9 mouse cellular contexts compared by ENCODE assay signal in the genomic region with DNA sequence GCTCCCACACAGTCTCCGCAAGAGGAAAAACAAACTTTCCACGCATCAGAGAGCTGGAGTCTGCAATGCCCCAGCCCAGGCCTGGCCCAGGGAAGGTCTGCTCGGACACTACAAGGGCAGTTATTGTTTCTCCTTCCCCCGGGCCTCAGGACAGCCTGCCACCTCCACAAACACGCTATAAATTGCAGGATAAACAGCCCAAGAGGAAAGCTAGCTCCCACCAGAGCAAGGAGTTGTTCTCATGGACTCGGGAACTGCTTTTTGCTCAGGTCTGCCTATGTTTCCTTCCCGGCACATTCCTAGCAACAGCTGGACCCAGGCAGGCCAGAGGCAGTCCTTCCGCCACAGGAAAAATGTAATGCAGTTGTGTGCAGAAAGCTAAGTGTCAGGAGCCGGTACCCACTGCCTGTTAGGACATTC. TPM values are rescaled to one million over a fixed set of nuclear protein-coding genes. Genes with fewer than 3 reads are reported as not detected.
A peak's percentile ranks its signal among the peaks of the same experiment; 100 is the strongest.
DNase-seq lines count a peak whose midpoint lies in the region; ATAC-seq lines count a peak whose summit lies in the region.
"Had no signal": no experiment of that assay in that cellular context is flagged by ENCODE, and none has a peak within 500 bp of the region (broad histone marks: within the 10 kb centered on the region; RNA-seq: fewer than 3 reads in every experiment).

No protein-coding gene starts in this region.

- no peak overlapping the region for H3K4me2 ChIP-seq in forebrain, embryonic 11.5 days (ENCODE audit: low read depth, low read length, severe bottlenecking)
- H3K4me2 ChIP-seq in lung, embryonic 15.5 days, result no peak overlapping the region
- peak overlapping the region; percentile 12; the same call in 1 of the 2 replicates for H3K4me2 ChIP-seq in kidney, embryonic 15.5 days
- H3K4me2 ChIP-seq in stomach, embryonic 14.5 days (replicated peaks; ENCODE audit: low read depth, low read length), result no peak overlapping the region

- H3K27me3 ChIP-seq in forebrain, embryonic 10.5 days (ENCODE audit: poor library complexity, severe bottlenecking), result 0 out of 2 replicates have a peak, but pooled peaks cover 8% of the 10 kb centered on the region
- H3K27me3 ChIP-seq in forebrain, embryonic 11.5 days (ENCODE audit: control insufficient read depth, insufficient read depth, low read length), result no peaks in the 10 kb centered on the region
- no peaks in the 10 kb centered on the region for H3K27me3 ChIP-seq in lung, embryonic 15.5 days
- peaks cover 3% of the 10 kb centered on the region; the same call in 1 of the 2 replicates for H3K27me3 ChIP-seq in kidney, embryonic 15.5 days
- no peaks in the 10 kb centered on the region for H3K27me3 ChIP-seq in stomach, embryonic 14.5 days (ENCODE audit: control insufficient read depth, insufficient read depth, low read length)

- DNase-seq in forebrain, embryonic 10.5 days (ENCODE audit: extremely low spot score, low spot score), result no peak
- DNase-seq in forebrain, embryonic 11.5 days (ENCODE audit: low spot score), result no peak
- no peak for DNase-seq in lung, postnatal 14 days
- no peak for DNase-seq in retina, postnatal 1 day
- DNase-seq in spleen, postnatal 4 days (ENCODE audit: low spot score in 2 of 2), result no peak
- DNase-seq: adrenal gland, postnatal 36 days had no signal

- H3K27ac ChIP-seq in forebrain, embryonic 10.5 days, result peak overlapping the region; percentile 62
- no peak overlapping the region for H3K27ac ChIP-seq in forebrain, embryonic 11.5 days (ENCODE audit: low read depth, low read length)
- H3K27ac ChIP-seq in lung, embryonic 15.5 days, result 0 out of 2 replicates have a peak overlapping the region, but pooled peaks have one; percentile 1
- H3K27ac ChIP-seq in kidney, embryonic 15.5 days, result peak overlapping the region; percentile 92
- H3K27ac ChIP-seq in stomach, embryonic 14.5 days (ENCODE audit: low read length), result peak overlapping the region; percentile 55; the same call in 1 of the 2 replicates

- peaks cover 45% of the 10 kb centered on the region for H3K4me1 ChIP-seq in forebrain, embryonic 10.5 days
- no peaks in the 10 kb centered on the region; the same call in 1 of the 2 replicates for H3K4me1 ChIP-seq in forebrain, embryonic 11.5 days (replicated peaks; ENCODE audit: control insufficient read depth, insufficient read depth, low read length)
- peaks cover 32% of the 10 kb centered on the region for H3K4me1 ChIP-seq in lung, embryonic 15.5 days
- H3K4me1 ChIP-seq in kidney, embryonic 15.5 days, result peaks cover 58% of the 10 kb centered on the region
- peaks cover 20% of the 10 kb centered on the region for H3K4me1 ChIP-seq in stomach, embryonic 14.5 days (ENCODE audit: control insufficient read depth, insufficient read depth, low read length)

- WGBS in forebrain, embryonic 10.5 days, result 65% methylated on average over 9 of the region's 9 CpGs
- WGBS in forebrain, embryonic 11.5 days, result 81% methylated on average over 9 of the region's 9 CpGs
- 52% methylated on average over 9 of the region's 9 CpGs for WGBS in lung, embryonic 15.5 days
- 19% methylated on average over 9 of the region's 9 CpGs for WGBS in kidney, embryonic 15.5 days
- 57% methylated on average over 9 of the region's 9 CpGs for WGBS in stomach, embryonic 14.5 days

- H3K36me3 ChIP-seq in forebrain, embryonic 10.5 days (replicated peaks), result no peaks in the 10 kb centered on the region
- H3K36me3 ChIP-seq in forebrain, embryonic 11.5 days (ENCODE audit: control insufficient read depth, insufficient read depth, low read length), result no peaks in the 10 kb centered on the region
- no peaks in the 10 kb centered on the region for H3K36me3 ChIP-seq in lung, embryonic 15.5 days
- H3K36me3 ChIP-seq in kidney, embryonic 15.5 days, result peaks cover 4% of the 10 kb centered on the region; the same call in 1 of the 2 replicates
- H3K36me3 ChIP-seq in stomach, embryonic 14.5 days (ENCODE audit: control insufficient read depth, insufficient read depth, low read length), result no peaks in the 10 kb centered on the region

- no peak for ATAC-seq in forebrain, embryonic 11.5 days (replicated peaks; ENCODE audit: low FRiP score)
- ATAC-seq in lung, embryonic 15.5 days (ENCODE audit: borderline replicate concordance, extremely low read depth, low FRiP score, low TSS enrichment), result no peak
- ATAC-seq in kidney, embryonic 15.5 days (replicated peaks; ENCODE audit: low FRiP score), result peak; percentile 87
- ATAC-seq in stomach, embryonic 14.5 days (ENCODE audit: insufficient number of reproducible peaks, insufficient read depth, low FRiP score, low read depth), result no peak

- no peak overlapping the region for H3K9ac ChIP-seq in forebrain, embryonic 11.5 days (ENCODE audit: low read length)
- H3K9ac ChIP-seq in lung, embryonic 15.5 days, result no peak overlapping the region
- H3K9ac ChIP-seq in kidney, embryonic 15.5 days, result no peak overlapping the region
- H3K9ac ChIP-seq in stomach, embryonic 14.5 days (replicated peaks; ENCODE audit: low read depth, low read length), result no peak overlapping the region

- no peaks in the 10 kb centered on the region for H3K9me3 ChIP-seq in forebrain, embryonic 10.5 days
- no peaks in the 10 kb centered on the region for H3K9me3 ChIP-seq in forebrain, embryonic 11.5 days (ENCODE audit: control insufficient read depth, low read length)
- H3K9me3 ChIP-seq in lung, embryonic 15.5 days, result no peaks in the 10 kb centered on the region
- no peaks in the 10 kb centered on the region for H3K9me3 ChIP-seq in kidney, embryonic 15.5 days (replicated peaks)
- H3K9me3 ChIP-seq in stomach, embryonic 14.5 days (ENCODE audit: control insufficient read depth, low read depth, low read length), result no peaks in the 10 kb centered on the region

- no peak overlapping the region for H3K4me3 ChIP-seq in forebrain, embryonic 10.5 days
- no peak overlapping the region for H3K4me3 ChIP-seq in forebrain, embryonic 11.5 days (ENCODE audit: low read depth, low read length)
- no peak overlapping the region for H3K4me3 ChIP-seq in lung, embryonic 15.5 days
- no peak overlapping the region for H3K4me3 ChIP-seq in kidney, embryonic 15.5 days (replicated peaks)
- no peak overlapping the region for H3K4me3 ChIP-seq in stomach, embryonic 14.5 days (ENCODE audit: low read depth, low read length)

RNA-seq across cellular contexts. Expression of a gene that starts 23.6 kb away (rescaled TPM):
- polyA plus RNA-seq in forebrain, embryonic 10.5 days (2016; fragmentation: Nextera tagmentation; extraction: Ambion mirVana), result 5.0 and 5.3 TPM in 2 replicates
- 4.5 and 5.2 TPM in 2 replicates for polyA plus RNA-seq in forebrain, embryonic 11.5 days (2014; fragmentation: Nextera tagmentation; extraction: Ambion mirVana)
- polyA plus RNA-seq in lung, embryonic 15.5 days (2015; fragmentation: Nextera tagmentation; extraction: Ambion mirVana), result 50.3 and 59.2 TPM in 2 replicates
- 47.8 and 49.4 TPM in 2 replicates for polyA plus RNA-seq in kidney, embryonic 15.5 days (2015; fragmentation: Nextera tagmentation; extraction: Ambion mirVana)
- polyA plus RNA-seq in stomach, embryonic 14.5 days (2014; fragmentation: Nextera tagmentation; extraction: Ambion mirVana), result 45.3 and 48.9 TPM in 2 replicates
